Mouse (Mus musculus) testis, adult 2 months (tissue): Measurements from ENCODE around the gene Psenen.

ENCODE experiments used
- CTCF ChIP-seq: fragments of 200-500 bp; IDR thresholded peaks from 2 replicates; pipeline ENCODE4 v1.5.1; 2012; ENCODE audit warnings: low read depth, mild to moderate bottlenecking, inconsistent platforms, low read length, moderate library complexity; ENCODE audit not compliant: control insufficient read depth, insufficient read depth, insufficient replicate concordance
- POLR2A ChIP-seq: fragments of 200-500 bp; IDR thresholded peaks from 2 replicates; pipeline ENCODE4 v1.6.1; 2012; ENCODE audit warnings: low read depth, mild to moderate bottlenecking, inconsistent platforms, low read length, moderate library complexity; ENCODE audit not compliant: control insufficient read depth

GRCm38 (mm10) chr7:30596811-30597210 lies 33.4 kb upstream of the Psenen start:
- TF ChIP-seq CTCF: no peak
- TF ChIP-seq POLR2A: no peak
